Mouse (Mus musculus): ENCODE measurements at regions not wholly inside any gene's neighbourhood (a gene's known extent, or its start where the extent isn't known, plus 50 kb on each side); places are given as distances from the start of the nearest gene placed in this dataset.

DNA sequence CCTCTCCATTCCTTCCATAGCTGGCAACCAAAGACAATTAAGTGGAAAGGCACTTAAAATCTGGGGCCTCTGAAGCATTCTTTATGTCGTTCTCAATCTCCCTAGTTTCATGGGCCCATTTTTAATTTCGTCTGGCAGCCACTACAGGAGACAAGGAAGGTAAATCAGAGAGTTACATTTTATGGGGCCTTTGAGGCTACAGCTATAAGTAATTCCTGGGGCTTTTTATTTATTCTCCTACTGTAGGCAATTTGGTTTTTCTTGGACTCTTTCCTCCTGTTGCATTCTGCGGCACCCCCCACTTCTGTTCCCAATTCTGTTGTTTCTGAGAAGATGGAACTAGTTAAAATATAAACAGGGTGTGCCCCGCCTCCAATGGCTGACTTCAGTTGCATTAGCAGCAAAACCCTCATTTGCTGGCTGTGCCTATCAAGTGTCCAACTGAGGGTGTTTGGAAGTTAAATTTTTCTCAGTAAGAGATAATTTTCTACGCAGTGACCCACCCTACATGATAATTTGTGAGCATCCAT, 622.7 kb downstream of the Pdcd6ip start:
- WGBS (ENCODE audit: insufficient replicate concordance): 57% methylated on average over 5 of the region's 5 CpGs
- Histone ChIP-seq H3K4me3 (replicated peaks) (no peak overlapping the region), H3K4me2 (no peak overlapping the region), H3K36me3 (replicated peaks) (no peaks in the 10 kb centered on the region), H3K9me3 (replicated peaks) (no peaks in the 10 kb centered on the region), H3K27me3 (no peaks in the 10 kb centered on the region), H3K4me1 (replicated peaks) (no peaks in the 10 kb centered on the region), H3K27ac (replicated peaks) (no peak overlapping the region), H3K9ac (no peak overlapping the region)
- ATAC-seq (ENCODE audit: insufficient read depth): no peak

DNA sequence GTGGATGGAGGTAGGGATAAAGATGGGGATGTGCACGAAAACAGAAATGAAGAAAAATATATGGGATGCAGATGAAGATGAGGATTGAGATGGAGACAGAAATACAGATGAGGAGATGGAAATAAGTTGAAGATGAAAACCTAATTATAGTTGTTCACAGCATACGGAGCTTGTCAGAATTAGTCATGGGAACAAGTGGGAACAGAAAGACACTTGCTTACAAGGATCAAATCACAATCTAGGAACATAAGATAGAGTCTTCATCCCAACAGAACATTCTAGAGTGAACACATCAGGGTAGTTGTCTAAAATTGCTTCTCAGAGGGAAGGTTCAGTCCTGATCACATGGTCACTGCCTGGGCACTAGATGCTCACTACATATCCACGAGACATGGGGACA, 633.2 kb downstream of the Pdcd6ip start:
- Histone ChIP-seq H3K9me3 (replicated peaks) (peaks cover 5% of the 10 kb centered on the region; the same call in 1 of the 2 replicates), H3K4me1 (replicated peaks) (no peaks in the 10 kb centered on the region), H3K27ac (replicated peaks) (no peak overlapping the region), H3K4me3 (replicated peaks) (no peak overlapping the region), H3K9ac (no peak overlapping the region), H3K4me2 (no peak overlapping the region), H3K36me3 (replicated peaks) (no peaks in the 10 kb centered on the region), H3K27me3 (no peaks in the 10 kb centered on the region)
- no peak for ATAC-seq (ENCODE audit: insufficient read depth)
- 40% methylated on average over 3 of the region's 3 CpGs for WGBS (ENCODE audit: insufficient replicate concordance)

DNA sequence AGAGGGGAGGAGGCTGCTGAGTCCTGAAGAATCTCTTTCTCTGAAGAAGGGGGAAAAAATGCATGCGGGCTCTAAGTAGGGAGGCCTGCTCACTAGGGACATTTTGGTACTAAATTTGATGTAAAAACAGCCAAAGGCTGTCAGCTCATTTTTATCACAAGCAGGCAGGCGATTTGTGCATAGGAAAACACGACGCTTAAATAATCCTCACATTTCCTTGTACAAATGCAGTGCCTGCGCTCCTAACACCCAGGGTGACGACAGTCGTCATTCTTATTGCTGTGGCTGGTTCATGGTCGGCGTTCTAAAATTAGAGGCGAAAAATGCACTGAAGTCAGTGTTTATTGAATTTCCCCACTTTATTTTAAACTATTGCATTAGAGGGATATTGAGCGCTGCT, 650.6 kb downstream of the Pdcd6ip start:
- Histone ChIP-seq H3K4me1 (replicated peaks) (no peaks in the 10 kb centered on the region), H3K36me3 (replicated peaks) (no peaks in the 10 kb centered on the region), H3K27me3 (no peaks in the 10 kb centered on the region), H3K9ac (no peak overlapping the region), H3K27ac (replicated peaks) (no peak overlapping the region), H3K4me3 (replicated peaks) (no peak overlapping the region), H3K4me2 (no peak overlapping the region), H3K9me3 (replicated peaks) (no peaks in the 10 kb centered on the region)
- no peak for ATAC-seq (ENCODE audit: insufficient read depth)
- 76% methylated on average over 11 of the region's 11 CpGs for WGBS (ENCODE audit: insufficient replicate concordance)

DNA sequence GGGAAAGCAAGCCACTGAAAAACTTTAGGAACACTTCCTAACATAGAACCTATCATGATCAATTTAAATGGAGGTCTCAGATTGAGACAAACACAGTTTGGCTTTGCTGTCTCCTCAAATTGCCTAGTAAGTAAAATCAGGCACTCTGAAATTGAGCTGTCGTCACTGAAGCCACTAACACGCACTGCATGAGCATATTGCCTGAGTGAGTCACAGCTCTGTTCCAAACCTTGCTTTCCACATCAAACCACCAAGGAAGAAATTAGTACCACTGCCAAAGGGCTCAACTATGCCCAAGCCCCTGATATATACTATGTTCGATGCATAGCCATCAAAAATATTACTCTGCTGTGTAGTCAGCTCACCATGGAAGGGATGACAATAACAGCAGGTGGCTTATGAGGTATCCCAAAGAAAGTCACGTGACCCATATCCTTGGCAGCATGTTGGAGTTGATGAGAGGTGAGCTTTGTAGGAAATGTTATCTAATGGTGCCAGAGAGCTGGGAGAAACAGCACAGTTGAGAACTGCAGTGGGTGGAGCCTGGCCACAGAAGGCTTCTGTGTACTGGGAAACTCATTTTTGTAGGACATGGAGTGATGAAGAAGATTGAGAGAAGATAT, 663.4 kb downstream of the Pdcd6ip start:
- WGBS (ENCODE audit: insufficient replicate concordance): 49% methylated on average over 4 of the region's 4 CpGs

DNA sequence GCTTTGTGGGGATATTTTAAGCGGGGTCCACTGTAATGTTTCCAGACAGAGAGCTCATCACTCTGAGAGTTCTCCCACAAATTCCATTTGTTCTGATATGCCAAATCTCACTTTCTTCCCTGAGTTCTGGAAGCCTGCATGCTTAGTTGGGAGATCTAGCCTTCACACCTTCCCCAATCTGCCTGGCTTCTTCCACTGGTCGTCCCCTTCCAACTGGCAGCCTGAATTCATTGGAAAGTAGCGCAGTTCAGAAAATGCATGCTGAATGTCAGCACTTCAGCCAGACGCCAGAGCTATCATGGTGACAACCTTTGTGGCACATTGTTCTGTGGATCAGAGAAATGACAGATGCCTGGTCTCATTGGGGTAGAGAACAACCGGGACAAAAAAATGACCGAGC, 667.2 kb downstream of the Pdcd6ip start:
- Histone ChIP-seq H3K9me3 (replicated peaks) (no peaks in the 10 kb centered on the region), H3K4me1 (replicated peaks) (no peaks in the 10 kb centered on the region), H3K27me3 (no peaks in the 10 kb centered on the region), H3K4me3 (replicated peaks) (no peak overlapping the region), H3K9ac (no peak overlapping the region), H3K36me3 (replicated peaks) (no peaks in the 10 kb centered on the region), H3K4me2 (no peak overlapping the region), H3K27ac (replicated peaks) (no peak overlapping the region)
- 62% methylated on average over 6 of the region's 6 CpGs for WGBS (ENCODE audit: insufficient replicate concordance)
- no peak for ATAC-seq (ENCODE audit: insufficient read depth)

More for the DNA sequence above, 663.4 kb downstream of the Pdcd6ip start:
- ATAC-seq (ENCODE audit: insufficient read depth): peak; percentile 67
- Histone ChIP-seq H3K27me3 (no peaks in the 10 kb centered on the region), H3K4me2 (no peak overlapping the region), H3K27ac (replicated peaks) (no peak overlapping the region), H3K4me3 (replicated peaks) (no peak overlapping the region), H3K36me3 (replicated peaks) (no peaks in the 10 kb centered on the region), H3K4me1 (replicated peaks) (no peaks in the 10 kb centered on the region), H3K9me3 (replicated peaks) (no peaks in the 10 kb centered on the region), H3K9ac (no peak overlapping the region)

DNA sequence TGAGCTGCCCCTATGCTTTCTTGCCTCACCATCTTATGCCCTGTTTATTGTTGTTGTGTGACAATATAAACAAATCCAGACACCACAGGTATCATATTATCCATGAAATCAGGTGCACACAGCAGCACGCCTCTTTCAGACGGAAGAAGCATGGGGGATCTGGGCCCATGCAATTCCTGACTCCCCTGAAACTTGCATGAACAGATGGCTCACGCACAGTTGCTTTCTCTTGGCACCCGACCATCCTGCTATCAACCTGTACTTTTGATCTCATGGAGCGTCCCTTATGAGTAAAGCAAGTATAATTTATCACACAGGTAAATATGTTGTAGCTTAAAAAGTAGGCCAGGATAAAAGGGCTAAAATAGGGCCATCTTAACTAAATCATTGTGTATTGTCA, 674.1 kb downstream of the Pdcd6ip start:
- Histone ChIP-seq H3K4me2 (no peak overlapping the region), H3K36me3 (replicated peaks) (no peaks in the 10 kb centered on the region), H3K27me3 (no peaks in the 10 kb centered on the region), H3K4me1 (replicated peaks) (no peaks in the 10 kb centered on the region), H3K9me3 (replicated peaks) (no peaks in the 10 kb centered on the region), H3K4me3 (replicated peaks) (no peak overlapping the region), H3K9ac (no peak overlapping the region), H3K27ac (replicated peaks) (no peak overlapping the region)
- WGBS (ENCODE audit: insufficient replicate concordance): 53% methylated on average over 5 of the region's 5 CpGs
- no peak for ATAC-seq (ENCODE audit: insufficient read depth)

DNA sequence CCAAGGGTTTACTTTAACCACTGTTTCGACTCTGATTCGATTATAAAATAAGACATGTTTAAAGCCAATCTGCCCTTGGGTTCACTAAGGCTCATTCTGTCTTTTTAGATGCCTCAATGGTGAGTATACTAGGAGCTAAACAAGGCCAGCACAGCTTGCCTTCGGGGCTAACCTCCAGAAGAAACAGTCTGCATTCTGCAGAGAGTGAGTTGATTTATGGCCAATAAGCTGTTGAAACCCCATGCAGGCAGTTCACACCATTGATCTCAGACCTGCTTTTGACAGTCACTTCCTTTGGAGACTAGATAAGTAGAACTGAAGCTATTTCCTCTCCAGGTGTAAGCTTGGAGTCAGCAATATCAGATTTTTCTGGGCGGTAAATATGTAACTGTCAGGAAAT, 679.0 kb downstream of the Pdcd6ip start:
- Histone ChIP-seq H3K4me2 (no peak overlapping the region), H3K9me3 (replicated peaks) (no peaks in the 10 kb centered on the region), H3K4me1 (replicated peaks) (no peaks in the 10 kb centered on the region), H3K9ac (no peak overlapping the region), H3K27ac (replicated peaks) (no peak overlapping the region), H3K27me3 (no peaks in the 10 kb centered on the region), H3K4me3 (replicated peaks) (no peak overlapping the region), H3K36me3 (replicated peaks) (no peaks in the 10 kb centered on the region)
- ATAC-seq (ENCODE audit: insufficient read depth): no peak
- 50% methylated on average over 4 of the region's 4 CpGs for WGBS (ENCODE audit: insufficient replicate concordance)

DNA sequence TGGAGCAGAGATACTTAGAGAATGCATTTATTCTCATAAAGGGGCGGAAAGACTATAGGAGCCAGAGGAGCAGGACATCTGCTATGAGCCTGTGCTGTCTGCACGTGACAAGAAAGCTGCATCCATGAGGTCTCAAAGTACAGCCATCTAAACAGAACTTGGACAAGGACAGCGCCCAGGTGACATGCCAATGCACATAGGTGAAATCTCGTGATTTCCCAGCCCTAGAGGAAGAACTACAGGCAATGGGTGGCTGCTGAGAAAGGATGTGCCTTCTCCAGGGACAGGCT, 681.2 kb downstream of the Pdcd6ip start:
- no peaks in the 10 kb centered on the region for H3K27me3 ChIP-seq
- H3K4me1 ChIP-seq (replicated peaks): no peaks in the 10 kb centered on the region
- H3K9me3 ChIP-seq (replicated peaks): no peaks in the 10 kb centered on the region
- no peak overlapping the region for H3K4me3 ChIP-seq (replicated peaks)
- H3K9ac ChIP-seq: no peak overlapping the region
- no peak for ATAC-seq (ENCODE audit: insufficient read depth)
- H3K27ac ChIP-seq (replicated peaks): no peak overlapping the region
- WGBS (ENCODE audit: insufficient replicate concordance): 50% methylated on average over 4 of the region's 4 CpGs
- H3K36me3 ChIP-seq (replicated peaks): no peaks in the 10 kb centered on the region
- no peak overlapping the region for H3K4me2 ChIP-seq

DNA sequence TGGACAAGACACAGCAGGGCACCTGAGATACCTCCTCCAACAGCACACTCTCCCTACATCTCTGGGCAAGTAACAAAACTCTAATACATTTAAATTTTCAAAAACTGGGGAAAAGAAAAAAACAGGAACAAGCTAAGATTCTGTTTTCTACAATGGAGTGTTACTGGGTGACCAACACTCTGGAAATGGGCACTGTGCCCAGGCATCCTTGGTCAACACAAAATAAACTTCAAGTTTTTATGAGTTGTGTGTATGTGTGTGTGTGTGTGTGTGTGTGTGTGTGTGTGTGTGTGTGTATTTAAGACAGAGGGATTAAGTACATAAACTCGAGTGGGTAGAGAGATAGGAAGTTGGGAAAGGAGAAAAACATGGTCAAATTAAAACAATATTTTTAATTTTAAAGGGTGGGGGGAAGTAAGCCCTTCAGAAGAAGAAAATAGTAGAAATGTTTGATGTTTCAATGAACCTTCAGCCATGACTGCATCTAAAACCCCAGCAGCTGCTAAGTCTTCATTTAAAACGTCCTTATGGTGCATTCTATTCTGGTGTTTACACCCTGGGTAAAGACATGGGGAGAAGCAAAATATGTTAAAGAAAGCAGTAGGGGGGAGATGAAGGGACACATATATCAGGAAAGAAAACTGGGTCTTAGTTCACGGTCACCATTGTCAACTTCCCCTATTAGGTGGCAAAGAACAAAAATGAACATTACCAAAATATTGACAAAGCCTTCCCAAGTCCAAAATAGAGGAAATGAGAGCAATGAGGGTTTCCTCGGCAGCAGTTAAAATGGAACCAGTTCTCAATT, 681.8 kb downstream of the Pdcd6ip start:
- H3K9me3 ChIP-seq (replicated peaks): no peaks in the 10 kb centered on the region
- H3K27ac ChIP-seq (replicated peaks): no peak overlapping the region
- no peaks in the 10 kb centered on the region for H3K36me3 ChIP-seq (replicated peaks)
- no peak overlapping the region for H3K4me2 ChIP-seq
- no peak for ATAC-seq (ENCODE audit: insufficient read depth)
- H3K27me3 ChIP-seq: no peaks in the 10 kb centered on the region
- 27% methylated on average over 4 of the region's 4 CpGs for WGBS (ENCODE audit: insufficient replicate concordance)
- no peak overlapping the region for H3K9ac ChIP-seq
- H3K4me3 ChIP-seq (replicated peaks): no peak overlapping the region
- no peaks in the 10 kb centered on the region for H3K4me1 ChIP-seq (replicated peaks)

DNA sequence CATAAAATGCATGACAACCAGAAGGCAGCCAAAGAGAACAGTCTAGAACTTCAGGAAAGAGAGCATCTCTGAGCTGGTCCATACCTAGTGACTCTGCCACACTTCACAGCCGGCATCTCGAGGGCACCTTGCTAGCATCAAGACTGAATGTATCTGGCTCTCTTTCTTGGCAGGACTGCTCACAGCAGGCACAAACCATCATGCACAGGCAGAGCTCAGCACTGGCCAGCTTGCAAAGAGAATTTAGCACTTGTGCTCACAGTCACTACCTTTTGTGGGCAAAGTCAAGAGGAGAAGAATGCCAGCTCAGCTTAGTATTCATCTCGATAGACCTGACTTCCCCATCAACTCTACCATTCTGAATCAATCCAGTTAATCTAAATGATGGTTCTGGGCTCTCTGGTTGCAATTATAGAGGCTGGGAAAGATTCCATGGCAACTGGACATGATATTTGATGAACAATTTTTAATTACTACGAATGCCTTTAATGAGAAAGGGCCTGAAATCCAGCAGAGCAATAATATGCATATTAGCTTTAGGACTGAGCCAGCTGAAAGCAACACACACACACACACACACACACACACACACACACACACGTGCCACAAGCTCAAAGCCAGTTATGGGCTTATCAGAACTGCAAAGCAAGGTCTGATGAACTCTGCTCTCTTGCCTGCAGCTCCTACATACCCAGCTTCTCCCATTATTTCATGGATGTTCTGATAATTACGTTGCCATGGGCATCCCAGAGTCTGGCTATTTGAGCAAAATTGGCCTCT, 686.0 kb downstream of the Pdcd6ip start:
- Histone ChIP-seq H3K36me3 (replicated peaks) (no peaks in the 10 kb centered on the region), H3K4me1 (replicated peaks) (no peaks in the 10 kb centered on the region), H3K27ac (replicated peaks) (no peak overlapping the region), H3K27me3 (no peaks in the 10 kb centered on the region), H3K4me3 (replicated peaks) (no peak overlapping the region), H3K9me3 (replicated peaks) (no peaks in the 10 kb centered on the region), H3K9ac (no peak overlapping the region), H3K4me2 (no peak overlapping the region)
- 59% methylated on average over 6 of the region's 6 CpGs for WGBS (ENCODE audit: insufficient replicate concordance)
- ATAC-seq (ENCODE audit: insufficient read depth): no peak

DNA sequence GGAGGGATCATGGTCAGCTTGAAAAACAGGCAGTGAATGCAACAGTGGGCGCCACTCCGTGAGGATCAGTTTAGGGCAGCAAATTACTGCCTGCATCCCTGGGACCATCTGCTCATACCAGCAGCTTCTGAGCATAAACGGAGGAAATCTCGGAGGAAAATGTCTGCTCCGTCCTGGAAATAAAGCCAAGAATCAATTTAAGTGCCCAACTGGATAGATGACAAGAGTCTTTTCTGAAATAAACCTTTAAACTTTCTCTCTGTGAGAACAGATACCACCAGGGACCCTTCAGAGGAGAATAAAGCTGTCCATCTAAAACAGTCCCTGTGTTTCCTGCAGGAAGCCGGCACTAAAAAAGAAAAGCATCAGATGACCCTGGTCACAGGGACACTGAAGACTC, 688.5 kb downstream of the Pdcd6ip start:
- Histone ChIP-seq H3K27me3 (no peaks in the 10 kb centered on the region), H3K4me2 (no peak overlapping the region), H3K9me3 (replicated peaks) (no peaks in the 10 kb centered on the region), H3K27ac (replicated peaks) (no peak overlapping the region), H3K4me3 (replicated peaks) (no peak overlapping the region), H3K4me1 (replicated peaks) (no peaks in the 10 kb centered on the region), H3K36me3 (replicated peaks) (no peaks in the 10 kb centered on the region), H3K9ac (no peak overlapping the region)
- ATAC-seq (ENCODE audit: insufficient read depth): no peak
- WGBS (ENCODE audit: insufficient replicate concordance): 52% methylated on average over 6 of the region's 6 CpGs
